Mouse (Mus musculus) lung, adult 2 months (tissue): ENCODE measurements around the gene Sec31b.

Source experiments
- CTCF ChIP-seq: fragments of 200-500 bp; IDR thresholded peaks from 2 replicates; pipeline ENCODE4 v1.5.1; 2011; ENCODE audit warnings: mild to moderate bottlenecking, low read length, control low read depth; ENCODE audit not compliant: insufficient read depth
- POLR2A ChIP-seq: fragments of 200-500 bp; IDR thresholded peaks from 2 replicates; pipeline ENCODE4 v1.6.1; 2011; ENCODE audit warnings: low read depth, mild to moderate bottlenecking, control low read depth, low read length, borderline replicate concordance; ENCODE audit errors: extremely low read depth

- TF ChIP-seq CTCF, result no peak
- TF ChIP-seq POLR2A, result no peak
These were observed 8.2 kb downstream of the Sec31b start for GRCm38 (mm10) chr19:44537416-44537815.
